Mouse (Mus musculus) ES-Bruce4 (cell line): ENCODE data around the gene Gtf2e1.

Experiments
- CTCF ChIP-seq: IDR thresholded peaks from one replicate; pipeline ENCODE4 v1.8.1; 2011; ENCODE audit warnings: low read depth, low read length
- EP300 ChIP-seq: IDR thresholded peaks from 2 replicates; pipeline ENCODE4 v1.6.1; 2011; ENCODE audit warnings: low read depth, low read length; ENCODE audit not compliant: insufficient read depth
- POLR2A ChIP-seq: IDR thresholded peaks from one replicate; pipeline ENCODE4 v1.8.1; 2011; ENCODE audit warnings: low read length; ENCODE audit not compliant: insufficient read depth

- no peak for TF ChIP-seq POLR2A
- TF ChIP-seq CTCF: no peak
- no peak for TF ChIP-seq EP300
Observed at GRCm38 (mm10) chr16:37550981-37551380, 11.4 kb upstream of the Gtf2e1 start.
